Mouse (Mus musculus): ENCODE measurements at regions not wholly inside any gene's neighbourhood (a gene's known extent, or its start where the extent isn't known, plus 50 kb on each side); places are given as distances from the start of the nearest gene placed in this dataset.
A peak's percentile ranks its signal among the peaks of the same experiment; 100 is the strongest.

- Histone ChIP-seq H3K36me3 (ENCODE audit: control insufficient read depth, insufficient read depth, low read length) (no peaks in the 10 kb centered on the region), H3K4me3 (ENCODE audit: low read depth, low read length) (no peak overlapping the region), H3K4me2 (ENCODE audit: low read length) (0 out of 2 replicates have a peak overlapping the region, but pooled peaks have one; percentile 6), H3K27ac (ENCODE audit: low read depth) (peak overlapping the region; percentile 47; the same call in 1 of the 2 replicates), H3K9ac (ENCODE audit: low read length) (no peak overlapping the region), H3K27me3 (replicated peaks; ENCODE audit: control insufficient read depth, insufficient read depth, low read length) (no peaks in the 10 kb centered on the region), H3K4me1 (replicated peaks; ENCODE audit: control insufficient read depth, insufficient read depth, low read length) (0 out of 2 replicates have a peak, but pooled peaks cover 3% of the 10 kb centered on the region), H3K9me3 (ENCODE audit: control insufficient read depth, low read length) (no peaks in the 10 kb centered on the region)
- no peak for ATAC-seq (replicated peaks; ENCODE audit: low FRiP score, low TSS enrichment, low read depth)
- peak; percentile 60 for DNase-seq (ENCODE audit: low spot score)
- 23% methylated on average over 11 of the region's 11 CpGs for WGBS
These were observed 936.6 kb downstream of the Ndufa4 start for GRCm38 (mm10) chr6:10970587-10971138.

DNA sequence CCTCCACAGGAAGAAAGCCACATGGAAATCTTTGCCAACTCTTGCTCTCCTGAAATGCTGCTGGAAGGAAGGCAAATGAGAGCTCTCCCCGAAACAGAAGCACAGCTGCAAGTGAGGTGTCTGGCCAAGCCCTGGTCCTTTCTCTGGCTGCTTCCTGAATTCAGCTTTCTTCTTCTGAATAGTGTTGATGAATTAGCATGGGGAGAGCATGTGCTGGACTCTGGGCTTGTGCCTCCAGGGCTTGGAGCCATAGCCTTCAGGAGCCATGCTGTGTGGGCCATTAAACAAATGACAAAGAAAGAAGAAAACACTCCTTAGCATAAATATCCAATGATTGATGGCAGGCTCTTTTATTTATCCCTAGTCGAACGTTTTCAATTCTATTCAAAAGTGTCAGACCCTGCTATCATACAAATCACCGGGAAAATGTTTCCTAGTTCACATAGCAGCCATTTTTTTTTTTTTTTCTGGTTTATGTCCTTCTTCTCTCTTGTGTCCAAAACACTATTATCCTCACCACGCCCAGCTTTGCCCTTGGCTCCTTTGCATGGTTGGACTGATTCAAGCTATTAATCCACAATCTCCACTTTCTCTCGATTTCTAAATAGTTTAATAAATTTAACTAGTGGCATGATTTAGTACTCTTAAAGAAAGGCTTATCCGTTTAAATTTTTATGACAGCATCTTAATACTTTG, 937.3 kb downstream of the Ndufa4 start:
- Histone ChIP-seq H3K4me2 (ENCODE audit: low read length) (no peak overlapping the region), H3K4me1 (replicated peaks; ENCODE audit: control insufficient read depth, insufficient read depth, low read length) (0 out of 2 replicates have a peak, but pooled peaks cover 3% of the 10 kb centered on the region), H3K9ac (ENCODE audit: low read length) (no peak overlapping the region), H3K4me3 (ENCODE audit: low read depth, low read length) (no peak overlapping the region), H3K27ac (ENCODE audit: low read depth) (no peak overlapping the region), H3K9me3 (ENCODE audit: control insufficient read depth, low read length) (no peaks in the 10 kb centered on the region), H3K36me3 (ENCODE audit: control insufficient read depth, insufficient read depth, low read length) (no peaks in the 10 kb centered on the region), H3K27me3 (replicated peaks; ENCODE audit: control insufficient read depth, insufficient read depth, low read length) (no peaks in the 10 kb centered on the region)
- DNase-seq (ENCODE audit: low spot score) (no peak), ATAC-seq (replicated peaks; ENCODE audit: low FRiP score, low TSS enrichment, low read depth) (no peak)
- WGBS = 28% methylated on average over 7 of the region's 7 CpGs

DNA sequence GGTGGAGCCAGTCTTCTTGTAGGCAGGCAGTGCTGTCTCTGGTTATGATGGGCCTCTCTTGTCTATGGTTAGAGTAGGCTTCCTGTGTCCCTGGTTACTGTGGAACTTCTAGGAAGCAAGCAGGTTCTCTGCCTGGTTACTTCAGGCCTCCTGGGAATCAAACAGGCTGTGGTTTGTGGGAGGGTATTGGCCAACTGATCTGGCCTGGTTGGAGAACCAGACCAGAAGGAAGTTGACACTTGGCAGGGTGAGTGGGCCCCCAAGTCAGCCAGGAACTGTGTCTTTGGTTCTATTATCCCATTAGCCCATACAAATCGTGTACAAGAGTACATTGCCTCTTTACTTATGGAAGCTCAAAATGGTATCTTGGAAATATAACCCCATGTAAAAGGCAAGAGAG, 963.8 kb downstream of the Ndufa4 start:
- Histone ChIP-seq H3K4me1 (replicated peaks; ENCODE audit: control insufficient read depth, insufficient read depth, low read length) (no peaks in the 10 kb centered on the region), H3K4me3 (ENCODE audit: low read depth, low read length) (no peak overlapping the region), H3K4me2 (ENCODE audit: low read length) (no peak overlapping the region), H3K9ac (ENCODE audit: low read length) (no peak overlapping the region), H3K27ac (ENCODE audit: low read depth) (no peak overlapping the region), H3K36me3 (ENCODE audit: control insufficient read depth, insufficient read depth, low read length) (no peaks in the 10 kb centered on the region), H3K27me3 (replicated peaks; ENCODE audit: control insufficient read depth, insufficient read depth, low read length) (no peaks in the 10 kb centered on the region), H3K9me3 (ENCODE audit: control insufficient read depth, low read length) (no peaks in the 10 kb centered on the region)
- no peak for DNase-seq (ENCODE audit: low spot score)
- WGBS = 73% methylated on average over 1 of the region's 1 CpGs
- no peak for ATAC-seq (replicated peaks; ENCODE audit: low FRiP score, low TSS enrichment, low read depth)

GRCm38 (mm10) chr6:10941470-10941869, 965.8 kb downstream of the Ndufa4 start:
- DNase-seq (ENCODE audit: low spot score) (no peak), ATAC-seq (replicated peaks; ENCODE audit: low FRiP score, low TSS enrichment, low read depth) (no peak)
- H3K9ac ChIP-seq (ENCODE audit: low read length) = no peak overlapping the region
- H3K4me2 ChIP-seq (ENCODE audit: low read length) = no peak overlapping the region
- no peaks in the 10 kb centered on the region for H3K9me3 ChIP-seq (ENCODE audit: control insufficient read depth, low read length)
- no peaks in the 10 kb centered on the region for H3K36me3 ChIP-seq (ENCODE audit: control insufficient read depth, insufficient read depth, low read length)
- H3K4me1 ChIP-seq (replicated peaks; ENCODE audit: control insufficient read depth, insufficient read depth, low read length) = no peaks in the 10 kb centered on the region
- H3K27ac ChIP-seq (ENCODE audit: low read depth) = no peak overlapping the region
- no peaks in the 10 kb centered on the region for H3K27me3 ChIP-seq (replicated peaks; ENCODE audit: control insufficient read depth, insufficient read depth, low read length)
- no peak overlapping the region for H3K4me3 ChIP-seq (ENCODE audit: low read depth, low read length)
- WGBS = 82% methylated on average over 3 of the region's 3 CpGs
